Mouse (Mus musculus) liver, adult (tissue): ENCODE data around the gene Xpot.
A peak's percentile ranks its signal among the peaks of the same experiment; 100 is the strongest.

ENCODE experiments used
- GATA4 ChIP-seq: IDR thresholded peaks from 2 replicates; pipeline ENCODE4 v1.6.1; 2014; ENCODE audit warnings: mild to moderate bottlenecking, low read length; ENCODE audit not compliant: insufficient replicate concordance

Xpot gene

GRCm38 (mm10) chr10:121626186-121626882 lies at the start of gene Xpot:
TSS of gene Xpot (minus strand) at chr10:121626332.
- TF ChIP-seq GATA4: peak; percentile 29; the same call in 1 of the 2 replicates

- no peak for TF ChIP-seq GATA4
These were observed 43.0 kb upstream of the Xpot start for GRCm38 (mm10) chr10:121669103-121669502.

GRCm38 (mm10) chr10:121665631-121666145 lies 39.6 kb upstream of the Xpot start:
- TF ChIP-seq GATA4: no peak

GRCm38 (mm10) chr10:121663599-121663998 lies 37.5 kb upstream of the Xpot start:
- no peak for TF ChIP-seq GATA4

GRCm38 (mm10) chr10:121662711-121663110 lies 36.6 kb upstream of the Xpot start:
- TF ChIP-seq GATA4: no peak

GRCm38 (mm10) chr10:121655907-121656306 lies 29.8 kb upstream of the Xpot start:
- TF ChIP-seq GATA4: no peak

GRCm38 (mm10) chr10:121653079-121653478 lies 26.9 kb upstream of the Xpot start:
- TF ChIP-seq GATA4: no peak

- no peak for TF ChIP-seq GATA4
These were observed 20.2 kb upstream of the Xpot start for GRCm38 (mm10) chr10:121646294-121646693.

GRCm38 (mm10) chr10:121642054-121642947 lies 16.2 kb upstream of the Xpot start:
- no peak for TF ChIP-seq GATA4

GRCm38 (mm10) chr10:121641272-121642053 lies 15.3 kb upstream of the Xpot start, which contains the start of gene D930020B18Rik:
TSS of gene D930020B18Rik (plus strand) at chr10:121641588.
- no peak for TF ChIP-seq GATA4

GRCm38 (mm10) chr10:121640944-121641271 lies 14.8 kb upstream of the Xpot start:
- no peak for TF ChIP-seq GATA4

- TF ChIP-seq GATA4: no peak
These were observed 14.2 kb upstream of the Xpot start for GRCm38 (mm10) chr10:121640150-121640930.

GRCm38 (mm10) chr10:121639573-121639972 lies 13.4 kb upstream of the Xpot start:
- TF ChIP-seq GATA4: no peak

- TF ChIP-seq GATA4: no peak
These were observed 10.1 kb upstream of the Xpot start for GRCm38 (mm10) chr10:121636276-121636675.
